Mouse (Mus musculus): ENCODE measurements around the gene Rasl11b. TPM values are rescaled to one million over a fixed set of nuclear protein-coding genes. Genes with fewer than 3 reads are reported as not detected.

Gene Rasl11b
- polyA plus RNA-seq, 1 experiment from 2014 or later = 91.2 TPM

DNA sequence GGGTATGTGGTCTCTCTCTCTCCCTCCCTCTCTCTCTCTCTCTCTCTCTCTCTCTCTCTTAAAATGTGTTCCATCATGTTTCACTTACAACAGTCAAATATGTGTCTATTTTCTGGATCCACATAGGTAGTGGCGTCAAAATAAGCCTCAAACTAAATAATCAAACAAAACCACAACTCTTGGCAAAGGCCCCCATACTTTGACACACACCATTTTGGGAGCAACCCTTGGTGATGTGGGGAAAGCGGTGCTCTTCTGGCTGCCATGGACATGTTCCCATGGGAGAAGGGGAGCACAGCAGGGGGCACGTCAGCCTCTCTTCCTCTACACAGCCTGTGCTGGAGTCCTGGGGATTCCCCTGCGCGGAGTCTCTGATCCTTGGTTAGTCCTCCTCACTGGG, 4.2 kb upstream of the Rasl11b start:
- Histone ChIP-seq H3K27me3 (ENCODE audit: low read depth, poor library complexity, severe bottlenecking) (0 out of 2 replicates have a peak, but pooled peaks cover 5% of the 10 kb centered on the region), H3K27ac (peak overlapping the region; percentile 61), H3K36me3 (no peaks in the 10 kb centered on the region), H3K4me1 (peaks cover 44% of the 10 kb centered on the region), H3K9me3 (replicated peaks) (no peaks in the 10 kb centered on the region), H3K4me3 (no peak overlapping the region)
- DNase-seq (ENCODE audit: low spot score) = no peak
- 82% methylated on average over 5 of the region's 5 CpGs for WGBS

DNA sequence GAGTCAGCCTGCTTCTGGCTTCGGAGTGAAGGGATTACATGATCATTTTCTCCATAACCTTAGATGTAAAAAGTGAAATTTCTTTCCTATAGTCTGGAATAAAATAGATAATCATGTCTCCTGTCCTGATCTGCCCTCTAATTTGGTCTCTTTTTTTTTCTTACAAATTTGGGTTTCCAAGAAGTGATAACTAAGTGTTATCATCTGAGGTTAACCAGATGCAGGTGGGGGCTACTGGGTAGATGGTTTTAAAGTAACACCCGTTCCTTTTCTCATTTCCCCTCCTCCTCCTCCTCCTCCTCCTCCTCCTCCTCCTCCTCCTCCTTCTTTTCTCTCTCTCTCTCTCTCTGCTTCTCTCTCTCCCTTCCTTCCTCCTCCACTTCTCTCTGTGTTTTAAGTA, 2.1 kb upstream of the Rasl11b start:
- DNase-seq (ENCODE audit: low spot score) = no peak
- Histone ChIP-seq H3K9me3 (replicated peaks) (no peaks in the 10 kb centered on the region), H3K4me1 (peaks cover 63% of the 10 kb centered on the region), H3K27ac (peak overlapping the region; percentile 96), H3K27me3 (ENCODE audit: low read depth, poor library complexity, severe bottlenecking) (0 out of 2 replicates have a peak, but pooled peaks cover 5% of the 10 kb centered on the region), H3K4me3 (no peak overlapping the region), H3K36me3 (peaks cover 16% of the 10 kb centered on the region)
- 51% methylated on average over 2 of the region's 2 CpGs for WGBS

DNA sequence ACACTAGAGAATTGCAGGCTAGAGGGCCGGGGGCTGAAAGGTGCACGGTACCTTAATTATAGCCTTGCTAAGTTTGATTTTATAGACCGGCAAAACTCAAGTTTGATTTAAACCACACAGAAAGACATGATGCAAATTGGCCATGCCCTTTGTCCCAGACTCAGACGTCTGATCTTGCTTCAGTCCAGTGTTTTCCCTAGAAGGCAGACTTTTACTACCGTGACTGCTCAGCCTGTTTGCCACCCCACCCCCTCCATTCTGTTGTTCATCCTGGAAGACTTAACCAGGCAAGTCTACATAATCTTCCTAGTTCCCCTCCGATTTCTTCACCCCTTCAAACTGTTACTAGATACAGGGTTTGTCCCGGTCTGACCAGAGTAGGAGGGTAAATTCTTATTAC, 1.5 kb upstream of the Rasl11b start:
- 32% methylated on average over 7 of the region's 7 CpGs for WGBS
- peak overlapping the region; percentile 96 for H3K27ac ChIP-seq
- H3K4me1 ChIP-seq = peaks cover 69% of the 10 kb centered on the region
- peak overlapping the region; percentile 88; the same call in 1 of the 2 replicates for H3K4me3 ChIP-seq
- H3K27me3 ChIP-seq (ENCODE audit: low read depth, poor library complexity, severe bottlenecking) = 0 out of 2 replicates have a peak, but pooled peaks cover 5% of the 10 kb centered on the region
- no peaks in the 10 kb centered on the region for H3K9me3 ChIP-seq (replicated peaks)
- no peak for DNase-seq (ENCODE audit: low spot score)
- H3K36me3 ChIP-seq = peaks cover 22% of the 10 kb centered on the region

DNA sequence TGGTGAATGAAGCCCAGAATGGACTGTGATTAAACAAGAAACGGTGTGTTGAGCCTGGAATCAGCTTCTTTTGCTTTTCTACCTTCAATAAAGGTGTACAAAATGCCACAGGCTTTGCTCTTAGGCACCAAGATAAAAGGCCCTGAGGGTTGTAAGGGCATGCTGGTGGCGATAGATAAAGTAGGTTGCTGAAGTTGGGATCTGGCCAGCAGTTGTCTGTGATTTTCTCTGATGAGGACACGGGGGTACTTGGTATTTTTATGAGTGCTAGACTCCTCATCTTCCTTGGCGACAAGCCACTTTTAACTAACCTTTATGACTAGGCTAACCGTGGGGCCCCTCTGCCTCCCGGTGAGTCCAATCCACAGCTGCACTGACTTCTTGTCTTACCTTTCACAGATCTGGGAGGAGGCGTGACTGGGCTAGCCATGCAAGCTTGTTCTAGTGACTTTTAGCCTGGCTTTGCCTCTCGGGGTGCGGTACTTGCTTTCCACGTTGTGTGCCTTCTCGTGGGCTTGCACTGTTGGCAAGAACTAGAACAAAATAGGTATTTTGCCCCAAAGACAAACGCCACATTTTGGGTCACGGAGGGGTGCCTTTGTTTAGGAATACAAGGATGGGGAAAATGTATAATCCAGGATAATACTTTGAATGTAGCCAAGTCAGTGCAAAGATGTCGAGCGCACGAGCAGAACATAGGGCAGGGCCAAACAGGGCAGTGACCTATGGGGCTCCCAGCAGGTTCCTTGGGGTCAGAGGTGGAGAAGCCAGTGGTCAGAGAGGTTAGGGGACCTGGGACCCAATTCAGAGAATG, 852 bp upstream of the Rasl11b start:
- peak; percentile 57 for DNase-seq (ENCODE audit: low spot score)
- 0 out of 2 replicates have a peak, but pooled peaks cover 5% of the 10 kb centered on the region for H3K27me3 ChIP-seq (ENCODE audit: low read depth, poor library complexity, severe bottlenecking)
- H3K27ac ChIP-seq = peak overlapping the region; percentile 96
- H3K9me3 ChIP-seq (replicated peaks) = no peaks in the 10 kb centered on the region
- peaks cover 71% of the 10 kb centered on the region for H3K4me1 ChIP-seq
- H3K36me3 ChIP-seq = peaks cover 28% of the 10 kb centered on the region
- H3K4me3 ChIP-seq = peak overlapping the region; percentile 88
- 27% methylated on average over 16 of the region's 16 CpGs for WGBS

DNA sequence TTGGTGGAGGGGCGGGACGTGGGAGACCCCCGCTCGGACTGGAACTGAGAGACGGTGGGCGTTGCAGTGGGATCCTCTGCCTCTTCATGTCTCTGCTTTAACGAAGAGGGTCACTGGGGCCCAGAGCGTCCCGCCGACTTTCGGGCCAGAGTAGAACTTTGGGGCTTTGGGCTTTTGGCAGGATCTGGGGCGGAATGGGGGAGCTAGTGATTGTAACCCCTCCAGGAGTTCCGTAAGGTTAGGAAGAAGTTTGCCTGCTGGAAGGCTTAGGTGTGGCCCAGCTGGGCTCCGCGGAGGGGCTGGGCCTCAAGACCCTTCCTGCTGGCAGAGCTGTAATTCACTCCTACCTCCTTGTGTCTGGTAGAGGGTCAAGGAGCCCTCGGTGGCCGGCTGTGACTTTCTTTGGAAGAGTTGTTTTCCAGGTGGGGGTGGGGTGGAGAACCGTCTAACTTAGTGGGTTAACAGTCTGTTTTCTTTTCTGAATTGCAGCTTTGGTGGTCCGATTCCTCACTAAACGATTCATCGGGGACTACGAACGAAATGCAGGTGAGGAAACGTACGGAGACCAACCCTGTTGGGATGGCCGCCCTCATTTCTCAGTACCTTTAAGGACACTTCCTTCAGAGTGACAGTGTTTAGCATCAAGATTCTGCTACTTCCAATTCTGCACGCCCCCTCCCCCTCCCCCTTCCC, 674 bp downstream of the Rasl11b start:
- Histone ChIP-seq H3K27me3 (ENCODE audit: low read depth, poor library complexity, severe bottlenecking) (0 out of 2 replicates have a peak, but pooled peaks cover 5% of the 10 kb centered on the region), H3K4me1 (peaks cover 78% of the 10 kb centered on the region), H3K4me3 (peak overlapping the region; percentile 88), H3K27ac (peak overlapping the region; percentile 96), H3K36me3 (peaks cover 43% of the 10 kb centered on the region), H3K9me3 (replicated peaks) (no peaks in the 10 kb centered on the region)
- DNase-seq (ENCODE audit: low spot score) = peak; percentile 70
- under 1% methylated on average over 27 of the region's 27 CpGs for WGBS

DNA sequence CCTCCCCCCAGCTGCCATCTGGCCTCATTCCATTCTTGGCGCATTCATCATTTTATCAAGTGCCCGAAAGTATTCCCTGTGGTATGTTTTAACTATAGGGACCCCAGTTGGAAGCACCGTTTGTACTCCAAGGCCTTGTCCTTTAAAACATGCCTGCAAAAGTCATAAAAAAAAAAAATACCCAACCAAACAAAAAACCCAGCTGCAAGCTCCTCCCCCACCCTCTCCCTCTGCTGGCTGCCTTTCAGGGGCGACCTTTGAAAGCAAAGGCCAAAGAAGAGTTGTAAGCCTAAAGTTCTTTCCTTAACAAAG, 1.2 kb downstream of the Rasl11b start:
- H3K4me1 ChIP-seq = peaks cover 80% of the 10 kb centered on the region
- no peak for DNase-seq (ENCODE audit: low spot score)
- H3K4me3 ChIP-seq = peak overlapping the region; percentile 88
- H3K36me3 ChIP-seq = peaks cover 43% of the 10 kb centered on the region
- H3K9me3 ChIP-seq (replicated peaks) = no peaks in the 10 kb centered on the region
- WGBS = 2% methylated on average over 4 of the region's 4 CpGs
- H3K27ac ChIP-seq = peak overlapping the region; percentile 96
- H3K27me3 ChIP-seq (ENCODE audit: low read depth, poor library complexity, severe bottlenecking) = 0 out of 2 replicates have a peak, but pooled peaks cover under 1% of the 10 kb centered on the region

DNA sequence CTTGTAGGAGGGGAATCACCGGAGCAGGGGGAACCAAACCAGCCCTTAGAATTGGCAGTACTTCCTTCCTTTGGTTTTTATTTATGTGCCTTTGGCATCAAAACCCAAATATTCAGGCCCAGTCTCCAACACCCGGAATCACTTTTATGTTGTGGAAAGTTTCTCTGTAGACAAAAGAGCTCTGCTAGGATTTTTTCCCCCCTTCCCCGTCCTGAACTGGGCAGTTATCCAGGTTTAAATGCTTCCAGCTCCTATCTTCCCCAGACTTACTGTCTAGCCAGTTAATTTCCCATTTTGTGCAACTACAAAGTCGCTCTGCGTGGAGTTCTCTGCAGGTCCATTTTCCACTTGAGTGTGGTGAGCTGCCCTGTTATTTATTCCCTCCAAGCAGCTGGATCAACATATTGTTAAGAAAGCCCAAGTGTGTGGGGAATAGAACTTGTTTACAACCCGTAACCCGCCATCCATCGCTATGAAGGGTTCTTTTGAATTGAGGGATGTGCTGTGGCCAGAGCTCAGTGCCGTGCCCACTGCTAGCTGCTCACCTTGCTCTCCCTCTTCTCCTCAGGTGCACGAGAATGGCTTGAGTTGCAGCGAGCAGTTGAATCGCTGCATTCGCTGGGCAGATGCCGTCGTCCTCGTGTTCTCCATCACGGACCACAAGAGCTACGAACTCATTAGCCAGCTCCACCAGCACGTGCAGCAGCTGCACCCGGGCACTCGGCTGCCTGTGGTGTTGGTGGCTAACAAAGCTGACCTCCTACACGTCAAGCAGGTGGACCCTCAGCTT, 2.6 kb downstream of the Rasl11b start:
- peaks cover 89% of the 10 kb centered on the region for H3K4me1 ChIP-seq

DNA sequence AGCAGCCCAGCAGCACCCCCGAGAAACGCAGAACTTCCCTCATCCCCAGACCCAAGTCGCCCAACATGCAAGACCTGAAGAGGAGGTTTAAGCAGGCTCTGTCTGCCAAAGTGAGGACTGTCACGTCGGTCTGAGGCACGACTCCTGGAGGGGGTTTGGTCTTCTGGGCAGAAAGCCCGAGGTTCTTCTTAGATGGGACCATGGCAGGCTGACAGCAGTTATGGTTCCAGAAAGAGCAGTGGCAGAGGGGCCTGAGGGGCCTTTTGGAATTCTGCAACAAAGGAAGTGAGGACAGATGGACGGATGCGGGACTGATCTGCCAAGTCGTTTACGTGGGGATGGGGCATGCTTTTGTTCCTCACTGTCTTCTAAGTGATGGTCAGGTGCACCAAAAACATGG, 3.4 kb downstream of the Rasl11b start:
- Histone ChIP-seq H3K36me3 (peaks cover 47% of the 10 kb centered on the region), H3K4me1 (peaks cover 85% of the 10 kb centered on the region), H3K4me3 (peak overlapping the region; percentile 88; the same call in 1 of the 2 replicates), H3K27me3 (ENCODE audit: low read depth, poor library complexity, severe bottlenecking) (no peaks in the 10 kb centered on the region), H3K27ac (peak overlapping the region; percentile 96), H3K9me3 (replicated peaks) (no peaks in the 10 kb centered on the region)
- DNase-seq (ENCODE audit: low spot score) = no peak
- WGBS = 85% methylated on average over 11 of the region's 11 CpGs

More for the DNA sequence above, 2.6 kb downstream of the Rasl11b start:
- WGBS = 90% methylated on average over 22 of the region's 22 CpGs
- peak overlapping the region; percentile 96 for H3K27ac ChIP-seq
- no peaks in the 10 kb centered on the region for H3K9me3 ChIP-seq (replicated peaks)
- no peaks in the 10 kb centered on the region for H3K27me3 ChIP-seq (ENCODE audit: low read depth, poor library complexity, severe bottlenecking)
- H3K36me3 ChIP-seq = peaks cover 43% of the 10 kb centered on the region
- H3K4me3 ChIP-seq = peak overlapping the region; percentile 88
- DNase-seq (ENCODE audit: low spot score) = no peak

DNA sequence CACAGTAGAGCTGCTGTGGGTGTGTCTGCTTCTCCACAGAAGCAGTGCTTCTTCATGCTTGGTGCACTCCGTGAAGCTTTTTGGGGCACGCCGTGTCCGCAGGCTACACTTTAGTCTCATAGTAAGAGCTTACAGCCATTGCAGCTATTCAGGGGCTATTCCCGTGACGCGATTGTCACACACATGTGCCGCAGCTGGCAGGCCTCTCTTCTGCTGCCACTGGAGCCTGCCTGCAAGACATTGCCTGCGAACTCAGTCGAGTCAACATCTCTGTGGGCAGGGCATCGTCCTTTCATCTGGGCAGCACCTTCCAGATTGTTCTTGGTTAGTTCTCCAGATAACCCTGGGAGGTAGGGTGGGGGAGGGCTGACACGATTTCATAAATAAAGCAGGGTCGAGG, 4.7 kb downstream of the Rasl11b start:
- Histone ChIP-seq H3K9me3 (replicated peaks) (no peaks in the 10 kb centered on the region), H3K4me1 (peaks cover 76% of the 10 kb centered on the region), H3K27me3 (ENCODE audit: low read depth, poor library complexity, severe bottlenecking) (no peaks in the 10 kb centered on the region), H3K36me3 (peaks cover 51% of the 10 kb centered on the region), H3K27ac (peak overlapping the region; percentile 88), H3K4me3 (peak overlapping the region; percentile 15; the same call in 1 of the 2 replicates)
- DNase-seq (ENCODE audit: low spot score) = no peak
- WGBS = 88% methylated on average over 13 of the region's 13 CpGs

DNA sequence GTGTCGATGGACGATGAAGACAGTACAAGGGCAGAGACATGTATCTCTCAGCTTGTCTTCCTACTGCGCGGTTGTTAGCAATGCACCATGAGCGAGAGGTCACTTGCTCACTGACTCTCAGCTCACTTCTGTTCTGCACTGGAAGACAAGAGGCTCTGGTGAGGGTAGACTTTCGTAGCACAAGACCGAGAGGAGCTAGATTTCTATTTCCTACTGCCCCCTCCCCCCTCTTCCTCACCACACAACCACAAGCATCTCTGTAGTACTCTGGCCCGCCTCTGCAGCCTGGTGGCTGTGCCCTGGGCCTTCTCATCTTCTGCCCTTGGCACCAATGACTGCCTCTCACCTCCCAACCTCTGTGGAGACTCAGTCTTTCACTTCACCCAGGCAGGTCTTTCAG, 5.4 kb downstream of the Rasl11b start:
- DNase-seq (ENCODE audit: low spot score) = no peak
- no peaks in the 10 kb centered on the region for H3K9me3 ChIP-seq (replicated peaks)
- WGBS = 84% methylated on average over 8 of the region's 8 CpGs
- H3K4me1 ChIP-seq = peaks cover 79% of the 10 kb centered on the region
- peaks cover 51% of the 10 kb centered on the region for H3K36me3 ChIP-seq
- peak overlapping the region; percentile 88 for H3K27ac ChIP-seq
- no peaks in the 10 kb centered on the region for H3K27me3 ChIP-seq (ENCODE audit: low read depth, poor library complexity, severe bottlenecking)
- peak overlapping the region; percentile 21 for H3K4me3 ChIP-seq

DNA sequence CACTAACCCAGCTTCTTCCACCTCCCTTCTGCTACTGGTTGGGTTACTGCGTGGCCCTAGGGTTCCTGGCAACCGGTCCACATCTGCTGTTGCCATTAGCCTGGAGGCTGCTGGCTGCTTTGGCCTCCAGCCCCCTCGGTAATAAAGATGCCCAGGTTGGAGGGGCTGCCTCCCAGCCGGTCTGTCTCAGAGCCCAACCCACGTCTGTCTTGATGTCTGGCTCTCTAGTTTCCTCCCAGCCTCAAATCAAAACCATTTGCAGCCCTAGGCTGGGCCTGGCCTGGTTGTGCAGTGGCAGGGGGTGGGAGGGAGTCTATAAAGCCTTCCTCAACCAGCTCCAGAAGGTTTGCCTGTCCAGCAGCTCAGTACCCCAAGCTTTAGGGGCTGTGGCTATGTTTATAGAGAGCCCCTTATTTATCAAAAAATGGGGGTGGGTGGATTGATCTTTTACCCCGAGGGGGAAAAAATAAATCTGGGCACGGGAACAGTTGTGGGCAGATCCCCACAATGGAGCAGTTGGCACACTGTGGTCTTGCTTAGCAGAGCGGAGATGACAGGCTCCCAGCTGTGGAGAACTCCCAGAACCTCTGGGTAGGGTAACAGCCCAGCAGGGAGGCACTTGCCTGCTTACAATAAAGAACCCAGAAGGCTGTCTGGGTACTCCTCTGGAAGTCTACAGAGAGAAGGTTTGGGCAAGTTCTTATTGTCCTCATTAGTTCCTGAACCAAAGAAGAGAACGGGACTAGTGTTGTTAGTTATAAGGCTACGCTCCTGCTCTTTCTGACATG, 6.7 kb downstream of the Rasl11b start:
- H3K36me3 ChIP-seq = peaks cover 47% of the 10 kb centered on the region
- peaks cover 84% of the 10 kb centered on the region for H3K4me1 ChIP-seq
- DNase-seq (ENCODE audit: low spot score) = peak; percentile 83
- H3K4me3 ChIP-seq = 0 out of 2 replicates have a peak overlapping the region, but pooled peaks have one; percentile 2
- peak overlapping the region; percentile 88 for H3K27ac ChIP-seq
- no peaks in the 10 kb centered on the region for H3K9me3 ChIP-seq (replicated peaks)
- 36% methylated on average over 10 of the region's 10 CpGs for WGBS
- no peaks in the 10 kb centered on the region for H3K27me3 ChIP-seq (ENCODE audit: low read depth, poor library complexity, severe bottlenecking)

DNA sequence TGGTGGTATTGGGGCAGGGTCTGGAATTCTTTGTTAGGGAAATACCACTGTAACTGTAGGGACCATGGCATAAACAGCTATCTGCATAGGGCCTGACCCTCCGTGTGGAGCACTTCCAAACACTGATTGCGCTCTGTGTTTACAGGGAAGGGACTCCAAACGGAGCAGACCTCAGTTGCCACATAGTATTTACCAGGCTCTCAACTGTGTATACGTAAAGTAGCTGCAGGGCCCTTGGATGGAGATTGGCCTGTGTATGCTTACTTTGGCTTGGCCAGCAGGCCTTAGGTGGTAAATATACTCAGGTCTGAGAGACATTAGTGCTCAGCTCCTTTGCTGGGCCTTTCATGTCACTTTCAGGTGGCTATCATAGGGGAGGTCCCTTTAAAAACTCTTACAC, 7.4 kb downstream of the Rasl11b start:
- WGBS = 78% methylated on average over 4 of the region's 4 CpGs

More for the DNA sequence above, 7.4 kb downstream of the Rasl11b start:
- no peaks in the 10 kb centered on the region for H3K9me3 ChIP-seq (replicated peaks)
- H3K36me3 ChIP-seq = peaks cover 40% of the 10 kb centered on the region
- DNase-seq (ENCODE audit: low spot score) = no peak
- H3K27me3 ChIP-seq (ENCODE audit: low read depth, poor library complexity, severe bottlenecking) = no peaks in the 10 kb centered on the region
- H3K27ac ChIP-seq = peak overlapping the region; percentile 88
- H3K4me3 ChIP-seq = no peak overlapping the region
- peaks cover 77% of the 10 kb centered on the region for H3K4me1 ChIP-seq
